Mouse (Mus musculus) adrenal gland, postnatal 10 days (tissue): ENCODE measurements at regions not wholly inside any gene's neighbourhood (a gene's known extent, or its start where the extent isn't known, plus 50 kb on each side); places are given as distances from the start of the nearest gene placed in this dataset.

ENCODE experiments used
- DNase-seq: peaks from one replicate; pipeline ENCODE4 v3.0.0; 2021; ENCODE audit warnings: mixed read lengths

DNA sequence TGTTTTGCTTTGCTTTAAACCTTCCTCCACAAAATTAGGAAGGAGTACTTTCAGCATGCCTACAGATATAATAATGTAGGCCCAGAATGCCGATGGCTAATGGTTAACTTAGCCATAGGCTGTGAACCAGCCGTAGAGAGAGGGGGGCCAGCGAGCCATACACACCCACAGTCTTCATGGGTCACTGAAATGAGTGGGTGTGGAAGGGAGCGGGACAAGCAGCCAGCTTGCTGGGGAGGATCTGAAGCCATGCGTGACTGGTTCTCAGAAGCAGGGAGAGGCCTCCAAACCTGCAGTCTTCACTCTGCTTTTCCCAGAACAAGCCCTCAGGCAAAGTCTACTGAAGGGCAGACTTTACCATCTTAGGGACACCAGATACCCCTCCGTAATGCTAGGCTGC, 50.8 kb upstream of the Ptpn13 start:
- DNase-seq: no peak

DNA sequence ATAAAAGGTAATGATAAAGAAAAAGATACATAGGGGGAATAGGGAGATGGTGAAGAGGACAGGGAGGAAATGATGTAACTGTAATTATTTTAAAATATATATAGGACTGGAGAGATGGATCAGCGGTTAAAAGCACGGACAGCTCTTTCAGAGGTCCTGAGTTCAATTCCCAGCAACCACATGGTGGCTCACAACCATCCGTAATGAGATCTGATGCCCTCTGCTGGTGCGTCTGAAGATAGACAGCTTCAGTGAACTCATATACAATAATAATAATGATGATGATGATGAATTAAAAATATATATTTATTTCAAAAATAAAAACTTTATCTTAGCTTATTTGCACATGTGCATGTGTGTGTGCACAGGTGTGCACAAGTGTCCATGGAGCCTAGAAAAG, 51.9 kb upstream of the Ptpn13 start:
- DNase-seq: no peak

- no peak for DNase-seq
These were observed 54.5 kb upstream of the Ptpn13 start for GRCm38 (mm10) chr5:103370456-103370855.

- DNase-seq: no peak
These were observed 56.0 kb upstream of the Ptpn13 start for GRCm38 (mm10) chr5:103368993-103369392.

- DNase-seq: no peak
These were observed 57.8 kb upstream of the Ptpn13 start for GRCm38 (mm10) chr5:103367201-103367671.

- no peak for DNase-seq
These were observed 59.1 kb upstream of the Ptpn13 start for GRCm38 (mm10) chr5:103365700-103366448.

GRCm38 (mm10) chr5:103364791-103365699, 59.9 kb upstream of the Ptpn13 start:
- no peak for DNase-seq

- DNase-seq: no peak
These were observed 64.2 kb upstream of the Ptpn13 start for GRCm38 (mm10) chr5:103360775-103361247.

- no peak for DNase-seq
These were observed 64.6 kb upstream of the Ptpn13 start for GRCm38 (mm10) chr5:103360360-103360759.

GRCm38 (mm10) chr5:103357558-103357957, 67.4 kb upstream of the Ptpn13 start:
- no peak for DNase-seq

GRCm38 (mm10) chr5:103356500-103356899, 68.5 kb upstream of the Ptpn13 start:
- DNase-seq: peak; percentile 19

DNA sequence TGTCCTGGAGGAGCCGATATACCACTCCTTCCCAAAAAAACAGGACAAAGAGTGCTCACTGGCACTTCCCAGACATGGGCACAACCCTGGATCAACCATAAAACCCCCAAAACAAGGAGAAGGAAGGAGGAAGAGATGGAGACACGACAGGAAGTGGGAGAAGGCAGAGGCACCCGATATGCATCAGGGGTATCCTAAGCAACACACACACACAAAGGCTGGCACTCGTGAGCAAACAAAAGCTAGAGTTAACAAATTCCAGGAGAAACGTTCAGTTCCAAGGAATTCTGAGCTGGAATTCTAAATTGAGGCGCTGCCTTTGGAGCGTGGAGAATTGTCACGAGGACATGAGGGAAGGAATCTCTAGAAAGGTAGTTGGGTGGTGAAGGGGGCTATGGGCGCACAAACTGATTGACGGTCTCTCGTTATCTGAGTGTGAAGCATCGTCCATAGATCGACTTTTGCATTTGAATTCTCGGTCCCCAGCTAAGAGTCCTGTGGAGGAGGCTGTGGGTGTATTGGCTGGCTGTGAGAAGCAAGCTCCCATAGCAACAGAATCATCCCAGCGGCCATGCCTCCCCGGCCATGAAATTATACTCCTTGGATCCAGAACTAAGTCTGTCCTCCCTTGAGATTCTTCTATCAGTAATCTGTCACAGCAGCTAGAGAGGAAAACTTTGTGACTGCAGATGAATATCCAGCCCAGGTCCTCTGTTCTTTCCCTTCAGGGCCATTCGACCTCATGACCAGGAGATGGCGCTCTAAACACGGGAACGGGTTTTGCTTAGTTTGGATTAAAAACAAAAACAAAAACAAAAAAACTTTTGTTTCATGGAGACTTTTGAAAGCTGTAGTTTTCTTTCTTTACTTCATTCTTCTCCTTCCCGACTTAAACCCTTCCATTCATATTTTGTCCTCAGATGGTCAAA, 69.4 kb upstream of the Ptpn13 start:
- DNase-seq: peak; percentile 74

DNA sequence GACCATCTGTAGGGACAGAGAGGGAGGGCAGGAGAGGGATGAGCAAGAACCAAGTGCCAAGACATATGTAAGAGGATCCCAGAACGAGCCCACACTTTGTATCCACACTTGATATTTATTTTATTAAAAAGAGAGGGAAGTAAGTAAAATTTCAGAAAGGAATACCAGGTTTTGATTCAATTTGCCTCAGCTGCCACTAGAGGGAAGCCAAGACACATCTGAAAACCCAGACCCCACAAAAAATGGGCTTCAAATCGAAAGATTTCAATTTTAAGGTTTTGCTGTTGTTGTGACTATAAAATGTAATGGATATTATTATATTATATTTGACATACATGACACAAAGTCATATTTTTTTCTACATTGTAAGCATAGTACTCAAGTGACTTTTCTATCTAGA, 81.1 kb upstream of the Ptpn13 start:
- DNase-seq: no peak

- DNase-seq: peak; percentile 20
These were observed 83.5 kb upstream of the Ptpn13 start for GRCm38 (mm10) chr5:103341456-103341855.

DNA sequence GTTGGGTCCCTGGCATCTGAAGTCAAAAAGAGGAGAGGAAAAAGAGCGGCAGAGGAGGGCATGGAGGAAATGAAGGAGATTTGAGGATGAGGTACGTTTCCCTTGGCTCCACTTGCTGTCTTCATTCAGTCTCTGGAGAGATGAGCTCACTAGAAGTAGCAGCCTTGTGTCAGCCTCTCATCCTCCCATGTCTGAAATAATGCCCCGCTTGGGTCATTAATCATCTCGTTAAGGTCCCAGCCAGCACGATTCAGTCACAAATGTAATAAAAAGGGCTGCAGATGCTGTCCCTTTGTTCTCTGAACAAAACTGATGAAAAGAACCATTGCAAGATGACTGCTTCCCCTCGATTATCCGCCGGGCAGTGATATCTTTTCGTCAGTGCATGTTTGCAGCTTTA, 84.4 kb upstream of the Ptpn13 start:
- no peak for DNase-seq

GRCm38 (mm10) chr5:103336689-103337490, 88.1 kb upstream of the Ptpn13 start:
- no peak for DNase-seq

- no peak for DNase-seq
These were observed 88.9 kb upstream of the Ptpn13 start for GRCm38 (mm10) chr5:103335916-103336688.

DNA sequence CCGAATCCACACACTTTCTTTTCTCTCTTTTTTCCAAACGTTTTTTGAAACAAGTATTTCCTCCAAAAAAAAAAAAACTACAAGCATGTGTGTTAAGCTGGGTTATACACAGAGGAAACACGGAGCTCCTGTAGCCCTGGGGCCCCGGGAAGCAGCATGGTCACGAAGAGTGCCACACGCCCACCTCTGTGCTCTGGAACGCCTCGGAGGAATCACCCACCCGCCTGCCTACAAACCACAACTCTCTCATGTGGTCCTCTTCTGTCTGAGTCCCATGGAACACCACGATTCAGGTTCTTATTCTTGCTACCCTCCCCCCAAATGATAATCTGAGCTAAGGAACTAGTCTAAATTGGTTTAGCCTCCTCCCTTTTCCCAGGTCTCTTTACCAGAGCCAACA, 98.6 kb upstream of the Ptpn13 start:
- DNase-seq: no peak

- DNase-seq: no peak
These were observed 104.7 kb upstream of the Ptpn13 start for GRCm38 (mm10) chr5:103320341-103320740.

- DNase-seq: no peak
These were observed 98.8 kb upstream of the Mapk10 start for GRCm38 (mm10) chr5:103309806-103310525.
